Mouse (Mus musculus) liver, adult 2 months (tissue): Measurements from ENCODE around the gene Mgat4a.

Experiments used
- CTCF ChIP-seq: fragments of 200-500 bp; IDR thresholded peaks from 2 replicates; pipeline ENCODE4 v1.5.1; 2011; ENCODE audit warnings: low read depth, low read length, control low read depth
- POLR2A ChIP-seq: fragments of 200-500 bp; IDR thresholded peaks from 2 replicates; pipeline ENCODE4 v1.6.1; 2011; ENCODE audit warnings: low read length, control low read depth; ENCODE audit not compliant: insufficient read depth; ENCODE audit errors: extremely low read depth

DNA sequence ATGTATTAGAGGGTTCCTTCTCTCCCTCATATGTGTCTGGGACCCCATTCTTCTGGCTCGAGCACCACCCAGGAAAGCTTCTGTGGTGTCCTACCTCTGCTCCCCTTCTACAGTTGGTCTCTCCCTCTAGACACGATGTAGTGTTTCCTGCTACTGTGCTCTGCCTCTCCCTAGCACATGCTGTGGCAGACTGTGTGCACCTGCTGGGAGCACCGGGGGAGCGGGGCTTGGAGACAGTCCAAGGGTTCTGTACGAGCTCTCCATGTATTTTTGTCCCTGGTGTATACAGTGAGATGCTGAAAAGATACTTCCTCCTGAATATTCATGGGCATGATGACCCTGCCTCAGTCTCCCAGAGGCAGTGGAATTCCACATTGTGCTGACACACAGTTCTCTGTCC is 147.6 kb downstream of the Mgat4a start:
- TF ChIP-seq POLR2A, result no peak
- no peak for TF ChIP-seq CTCF
